Mouse (Mus musculus): ENCODE data around the gene Sun2.

Gene Sun2

DNA sequence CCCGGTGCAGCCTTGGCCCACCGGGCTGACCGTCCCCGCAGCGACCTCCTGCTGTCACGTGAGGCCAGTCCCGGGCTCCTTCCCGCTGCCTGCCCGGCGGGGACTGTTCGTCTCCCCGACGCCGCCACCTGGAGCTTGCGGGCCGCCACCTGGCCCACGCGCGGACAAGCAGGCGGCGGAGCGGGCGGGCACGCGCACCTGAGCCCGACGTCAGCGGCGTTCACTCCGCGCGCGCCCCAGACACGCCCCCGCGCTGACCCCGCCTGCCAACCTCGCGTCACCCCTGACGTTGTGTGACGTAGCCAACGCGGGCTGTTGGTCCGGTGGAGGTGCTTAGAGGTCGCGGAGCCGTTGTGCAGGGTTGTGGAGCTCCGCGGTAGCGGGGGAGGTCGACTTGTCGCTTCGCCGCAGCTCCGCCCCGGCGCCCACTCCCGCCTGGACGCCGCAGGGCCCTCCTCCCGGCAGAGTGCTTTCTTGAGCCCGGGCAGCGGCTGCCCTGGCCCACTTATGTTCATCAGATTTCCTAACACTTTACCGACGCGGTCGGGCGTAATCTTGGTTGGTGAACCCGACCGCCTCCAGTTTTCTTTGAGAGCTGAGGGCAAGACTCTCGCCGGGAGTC, 54.6 kb downstream of the Sun2 start, which contains the start of gene Josd1:
Josd1 (minus strand) TSS at position 274 of the 622 bp plus-strand sequence.
- in situ Hi-C loops (cut with MboI; ENCODE audit: low sequenced_read_pairs), result no loop called here

DNA sequence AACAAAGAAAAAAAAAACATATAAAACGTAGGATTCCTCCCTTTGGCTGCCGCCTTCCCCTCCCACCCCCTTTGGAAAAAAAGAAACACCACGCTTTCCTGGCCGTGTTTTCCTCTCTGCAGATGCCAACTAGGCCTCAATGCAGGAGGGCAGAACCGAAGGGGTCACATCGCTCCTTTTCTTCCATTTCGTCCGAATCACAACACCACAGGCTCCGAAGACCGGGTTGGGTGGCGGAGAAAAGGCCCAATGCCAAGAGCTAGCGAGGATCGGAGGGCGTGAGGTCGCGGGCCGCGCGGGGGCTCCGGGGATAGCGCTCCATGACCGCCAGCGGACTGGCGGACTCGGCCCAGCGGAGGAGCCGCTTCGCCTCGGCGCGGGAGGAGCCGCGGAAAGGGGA, 55.2 kb downstream of the Sun2 start:
- in situ Hi-C loops (cut with MboI; ENCODE audit: low sequenced_read_pairs), result no loop called here

DNA sequence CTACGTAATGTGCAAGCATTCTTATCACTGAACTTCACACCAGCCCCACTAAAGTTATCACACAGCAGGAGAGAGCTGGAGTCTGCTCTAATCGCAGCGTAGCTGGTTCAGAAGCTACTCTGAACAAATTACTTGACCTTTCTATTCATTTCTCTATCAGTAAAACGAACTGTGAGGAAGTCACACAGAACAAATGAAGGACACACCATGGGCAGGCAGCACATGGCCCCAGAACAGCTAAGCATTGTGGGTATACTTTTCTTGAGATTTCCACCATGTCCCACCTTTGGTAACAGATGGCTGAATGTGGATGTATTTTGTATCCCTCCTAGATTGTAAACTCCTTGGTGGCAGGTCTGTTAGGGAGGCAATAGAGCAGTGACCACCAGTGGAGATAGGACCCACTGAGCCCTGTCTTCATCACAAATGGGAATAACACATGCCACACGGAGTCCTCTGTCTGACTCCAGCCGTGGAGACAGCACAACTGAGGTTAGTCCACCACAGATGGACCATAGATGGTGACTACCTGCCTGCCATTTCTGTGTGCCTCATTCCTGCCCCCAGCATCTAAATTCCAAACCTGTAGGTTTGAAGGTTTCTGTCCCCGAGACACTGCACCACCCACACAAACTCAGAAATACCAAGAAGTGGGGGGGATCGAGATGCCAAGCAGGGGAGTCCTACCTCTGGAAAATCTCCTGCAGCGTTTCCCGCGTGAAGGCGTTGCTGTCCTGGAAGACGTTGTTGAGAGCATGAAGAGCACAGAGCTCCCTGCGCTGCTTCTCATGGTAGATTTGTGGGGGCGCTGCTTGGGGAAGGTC, 56.1 kb downstream of the Sun2 start:
- in situ Hi-C loops (cut with MboI; ENCODE audit: low sequenced_read_pairs), result no loop called here

DNA sequence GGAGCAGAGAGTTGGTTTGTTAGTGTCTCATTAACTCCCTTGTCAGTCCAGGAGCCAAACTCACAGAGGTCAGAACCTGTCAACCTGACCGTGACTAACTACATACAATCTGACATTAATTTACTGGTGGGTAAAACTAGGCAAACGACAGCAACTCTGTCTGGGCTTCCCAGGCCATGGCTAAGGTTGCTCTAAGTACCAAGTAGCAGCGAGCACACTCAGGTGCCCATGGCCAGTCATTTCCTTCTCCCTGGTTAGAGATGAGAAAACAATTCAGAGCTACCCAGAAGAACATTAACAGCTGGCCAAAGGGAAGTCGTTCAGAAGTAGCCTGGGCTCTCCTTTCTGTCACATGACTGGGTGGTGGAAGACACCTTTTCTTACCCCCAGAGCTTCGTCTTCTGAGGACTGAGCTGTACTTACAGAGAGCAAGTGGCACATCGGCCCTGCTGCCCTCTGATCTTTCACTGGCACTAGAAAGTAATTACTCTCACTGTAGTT, 57.1 kb downstream of the Sun2 start:
- in situ Hi-C loops (cut with MboI; ENCODE audit: low sequenced_read_pairs), result no loop called here

DNA sequence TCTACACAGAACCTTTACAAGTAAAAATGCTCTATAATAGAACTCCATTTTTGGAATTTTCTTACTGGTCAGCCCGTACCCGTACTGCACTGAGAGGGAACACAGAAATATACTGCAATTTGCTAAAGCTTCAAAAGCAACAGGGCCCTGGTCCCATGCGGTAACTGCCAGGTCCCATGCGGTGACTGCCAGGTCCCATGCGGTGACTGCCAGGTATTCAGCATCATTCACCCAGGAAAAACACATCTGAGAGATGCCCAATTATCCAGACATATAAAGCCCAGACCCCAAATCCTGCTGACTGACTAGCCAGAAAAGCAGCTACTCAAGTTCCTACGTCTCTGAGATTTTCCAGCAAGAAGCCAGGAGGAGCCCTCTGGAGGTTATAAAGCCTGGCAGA, 57.7 kb downstream of the Sun2 start:
- in situ Hi-C loops (cut with MboI; ENCODE audit: low sequenced_read_pairs), result no loop called here

DNA sequence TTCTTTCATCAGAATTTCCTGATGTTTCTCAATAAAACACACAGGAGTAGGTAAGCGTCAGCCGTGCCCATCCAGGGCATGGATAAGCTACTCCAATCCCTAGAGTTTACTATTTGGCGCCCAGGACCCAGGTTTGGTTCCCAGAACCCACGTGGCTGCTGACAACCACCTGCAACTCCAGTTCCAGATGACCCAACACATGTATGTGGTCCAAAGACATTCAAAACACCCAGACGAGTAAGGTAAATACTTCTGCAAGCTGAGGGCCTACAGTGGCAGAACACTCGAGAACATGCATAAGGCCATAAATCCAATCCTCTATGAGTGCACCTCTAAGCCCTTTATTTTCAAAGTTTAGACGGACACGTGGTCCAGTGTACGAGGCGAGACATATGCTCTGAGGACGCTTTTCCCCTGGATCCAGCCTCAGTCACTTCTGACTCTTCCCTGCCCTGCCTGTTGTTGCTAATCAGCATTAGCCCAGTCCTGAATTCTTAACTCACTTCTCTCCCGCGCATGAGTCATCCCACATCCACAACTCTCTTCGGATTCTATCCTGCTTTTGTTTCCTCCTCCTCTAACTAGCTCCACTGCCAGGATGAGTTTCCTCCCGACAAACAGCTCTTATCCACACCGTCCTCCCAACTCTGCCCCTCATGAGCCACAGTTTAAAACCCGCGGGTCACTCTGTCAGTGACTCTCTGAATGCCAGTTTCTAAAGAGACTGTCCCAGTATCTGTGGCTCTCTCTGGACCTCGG, 58.5 kb downstream of the Sun2 start:
- in situ Hi-C loops (cut with MboI; ENCODE audit: low sequenced_read_pairs), result no loop called here

DNA sequence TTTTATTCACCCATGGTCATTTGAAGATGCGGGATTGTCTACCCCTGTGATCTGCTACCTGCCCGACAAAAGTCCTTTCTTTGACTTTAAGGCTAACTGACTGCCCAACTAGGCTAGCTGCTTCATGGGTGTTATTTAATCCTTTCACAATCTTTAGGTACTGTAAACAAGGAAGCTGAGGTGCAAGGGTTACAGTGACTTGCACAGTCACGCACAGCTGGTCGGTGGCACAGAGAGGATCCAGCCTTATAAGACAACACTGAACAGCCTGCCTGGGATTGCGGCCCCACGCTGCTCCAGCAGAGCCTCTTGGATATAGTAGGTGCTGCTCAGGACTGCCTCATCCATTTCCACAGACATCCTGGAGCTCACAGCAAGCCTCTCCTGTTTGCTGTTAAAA, 59.2 kb downstream of the Sun2 start:
- in situ Hi-C loops (cut with MboI; ENCODE audit: low sequenced_read_pairs), result no loop called here

DNA sequence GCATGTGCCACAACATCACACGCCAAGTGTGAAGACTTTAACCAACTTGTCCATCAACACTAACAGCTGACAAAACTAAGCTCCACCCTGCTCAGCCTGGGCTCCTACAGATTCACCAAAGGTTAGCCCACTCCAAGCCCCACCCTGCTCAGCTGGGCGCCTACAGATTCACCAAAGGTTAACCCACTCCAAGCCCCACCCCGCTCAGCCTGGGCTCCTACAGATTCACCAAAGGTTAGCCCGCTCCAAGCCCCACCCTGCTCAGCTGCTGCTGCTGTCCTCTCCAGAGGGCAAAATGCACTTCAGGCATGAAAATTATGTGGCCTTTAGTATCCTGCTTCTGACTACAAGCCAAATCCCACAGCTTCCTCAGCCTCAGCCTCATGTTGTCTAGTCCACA, 60.4 kb downstream of the Sun2 start:
- in situ Hi-C loops (cut with MboI; ENCODE audit: low sequenced_read_pairs), result no loop called here

DNA sequence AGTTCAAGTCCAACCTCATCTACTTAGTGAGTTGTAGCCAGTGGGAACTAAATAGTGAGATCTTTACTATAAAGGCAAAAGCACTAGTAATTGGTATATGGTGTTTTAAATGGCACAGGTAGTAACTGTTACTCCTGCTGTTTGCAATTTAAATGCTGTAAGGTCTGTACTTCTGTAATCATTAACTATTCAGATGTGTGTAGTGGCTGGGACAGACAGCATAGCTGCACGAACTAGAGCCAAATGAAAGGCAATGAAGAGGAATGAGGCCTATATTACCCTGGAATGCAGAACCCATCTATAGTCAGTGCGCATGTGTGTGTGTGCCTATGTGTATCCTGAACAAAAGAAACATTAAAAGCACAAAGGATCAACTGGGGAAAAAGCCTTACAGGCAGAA, 64.4 kb downstream of the Sun2 start:
- in situ Hi-C loops (cut with MboI; ENCODE audit: low sequenced_read_pairs), result no loop called here
